Mouse (Mus musculus): ENCODE results near the gene Foxp4.
"Not testable (repeated sequence)": the region's sequence is repeated elsewhere in the genome, so short reads cannot be mapped to it uniquely, and the experiment has no call there.

Foxp4 gene

DNA sequence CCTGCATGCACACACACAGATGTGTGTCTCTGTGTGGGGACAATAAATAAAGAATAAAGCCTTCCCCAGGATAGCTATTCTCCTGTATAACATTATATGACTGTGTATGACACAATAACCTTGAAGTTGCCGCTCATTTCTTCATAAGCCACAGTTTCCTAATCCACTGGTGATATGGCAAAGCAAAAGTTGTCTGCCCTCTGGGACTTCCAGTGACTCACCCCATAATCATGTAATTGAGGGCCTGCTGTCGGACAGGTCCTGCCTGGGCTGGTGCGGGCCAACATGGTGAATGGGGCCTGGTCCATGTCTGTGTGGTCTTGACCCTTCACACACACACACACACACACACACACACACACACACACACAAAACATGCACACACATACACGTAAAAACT, 70.7 kb downstream of the Foxp4 start:
- no peak for DNase-seq (ENCODE audit: low spot score in 2 of 2)

DNA sequence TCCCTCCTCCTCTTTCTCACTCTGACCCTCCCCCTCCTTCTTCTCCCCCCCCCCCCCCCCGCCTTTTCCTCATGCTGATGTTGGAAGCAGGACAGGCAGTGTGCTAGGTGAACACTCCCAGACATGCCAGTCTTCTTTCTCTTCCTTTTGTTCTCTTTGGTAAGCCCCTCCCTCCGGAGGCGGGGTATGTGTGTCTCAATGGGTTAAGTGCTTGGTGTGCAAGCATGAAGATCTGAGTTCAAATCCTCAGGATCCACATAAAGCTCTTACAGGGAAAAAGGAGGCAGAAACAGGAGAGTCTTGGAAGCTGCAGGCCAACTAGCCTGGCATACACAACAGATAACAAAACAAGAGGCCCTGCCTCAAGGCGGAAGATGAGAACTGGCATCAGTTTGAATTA, 71.1 kb downstream of the Foxp4 start:
- DNase-seq (ENCODE audit: low spot score in 2 of 2), result no peak

DNA sequence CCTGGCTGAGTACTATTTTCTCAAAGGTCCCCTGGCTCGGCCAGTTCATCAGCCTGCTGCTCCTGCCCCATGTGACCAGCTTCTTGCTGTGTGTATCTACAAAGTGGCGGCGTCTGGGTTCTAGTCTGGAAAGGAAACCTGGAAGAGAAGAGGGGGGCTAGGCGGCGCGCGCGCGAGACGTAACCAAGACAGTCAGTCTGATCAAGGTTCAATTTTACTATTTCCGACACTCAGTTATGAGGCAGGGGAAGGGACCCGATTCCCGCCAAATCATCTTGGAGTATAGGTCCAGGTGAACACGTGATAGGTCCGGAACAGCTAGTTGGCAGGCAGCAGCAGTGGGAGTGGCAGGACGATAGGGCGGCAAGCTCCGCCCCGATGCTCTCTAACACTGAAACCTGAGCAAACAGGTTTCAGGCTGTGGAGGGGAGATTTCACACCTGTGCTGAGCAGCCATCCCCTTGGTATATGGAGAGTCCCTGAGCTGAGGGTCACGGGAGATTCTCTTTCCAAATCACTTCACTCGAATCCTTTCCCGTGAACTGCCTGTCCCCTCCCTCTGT, 72.6 kb downstream of the Foxp4 start:
- not testable (repeated sequence) for DNase-seq (ENCODE audit: low spot score in 2 of 2)

DNA sequence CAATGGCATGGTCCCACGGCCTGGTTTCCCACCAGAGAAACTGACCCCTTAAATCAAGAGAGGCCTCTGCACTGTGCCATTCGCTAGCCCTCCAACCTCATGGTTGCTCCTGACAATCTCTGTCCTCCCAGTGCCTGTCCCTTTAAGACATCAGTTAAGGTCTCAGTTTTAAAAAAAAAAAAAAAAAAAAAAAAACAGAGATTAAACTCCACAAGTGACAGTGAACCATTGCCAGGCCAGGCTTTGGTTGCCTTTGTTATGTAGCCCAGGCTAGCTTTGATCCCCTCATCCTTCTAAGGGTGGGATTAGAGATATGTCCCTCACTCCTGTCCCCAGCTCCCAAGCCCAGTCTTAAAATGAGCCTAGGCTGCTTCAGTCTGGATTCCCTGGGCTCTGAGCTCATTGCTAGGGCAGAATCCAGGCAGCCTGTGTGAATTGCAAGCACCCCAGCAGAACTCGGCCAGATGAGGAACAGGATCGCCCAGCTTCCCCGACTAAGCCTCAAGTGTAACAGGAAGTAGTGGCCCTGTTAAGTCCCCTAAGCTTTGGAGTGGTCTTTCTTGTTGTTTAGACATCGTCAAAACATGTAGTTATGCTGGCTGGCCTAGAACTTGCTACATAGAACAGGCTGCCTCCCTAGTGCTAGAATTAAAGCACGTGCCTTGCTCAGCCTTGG, 73.7 kb downstream of the Foxp4 start:
- DNase-seq (ENCODE audit: low spot score in 2 of 2), result no peak

DNA sequence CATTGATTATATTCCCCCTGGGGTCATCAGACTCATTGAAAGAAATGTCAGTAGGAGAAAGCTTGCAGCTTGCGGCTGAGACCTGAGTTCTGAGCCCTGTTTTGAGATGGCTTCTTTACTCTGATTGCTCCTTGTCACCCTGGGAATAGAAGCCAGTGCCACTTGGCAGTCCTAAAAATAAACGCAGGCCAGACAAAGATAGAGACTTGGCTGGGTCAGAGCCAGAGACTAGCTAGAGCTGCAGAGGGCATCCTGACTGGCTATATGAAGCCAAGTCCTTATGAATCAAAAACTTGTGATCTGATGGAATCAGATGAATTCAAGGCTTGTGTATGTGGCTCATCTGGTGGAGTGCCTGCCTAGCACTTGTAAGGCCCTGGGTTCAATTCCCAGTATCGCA, 74.4 kb downstream of the Foxp4 start:
- DNase-seq (ENCODE audit: low spot score in 2 of 2), result no peak

DNA sequence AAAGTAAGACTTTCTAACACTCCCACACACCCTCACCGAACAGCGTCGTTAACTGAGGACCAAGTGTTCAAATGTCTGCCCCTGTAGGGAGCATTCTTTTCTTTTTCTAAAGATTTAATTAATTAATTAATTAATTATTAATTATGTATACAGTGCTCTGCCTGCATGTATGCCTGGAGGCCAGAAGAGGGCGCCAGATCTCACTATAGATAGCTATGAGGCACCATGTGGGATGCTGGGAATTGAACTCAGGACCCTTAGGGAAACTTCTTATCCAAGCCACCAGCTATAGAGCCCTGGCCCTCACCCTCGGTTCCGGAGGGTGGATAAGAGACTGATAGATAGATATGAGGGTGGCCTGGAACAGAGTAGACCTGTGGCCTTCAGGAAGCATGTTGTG, 76.5 kb downstream of the Foxp4 start:
- DNase-seq (ENCODE audit: low spot score in 2 of 2), result no peak

DNA sequence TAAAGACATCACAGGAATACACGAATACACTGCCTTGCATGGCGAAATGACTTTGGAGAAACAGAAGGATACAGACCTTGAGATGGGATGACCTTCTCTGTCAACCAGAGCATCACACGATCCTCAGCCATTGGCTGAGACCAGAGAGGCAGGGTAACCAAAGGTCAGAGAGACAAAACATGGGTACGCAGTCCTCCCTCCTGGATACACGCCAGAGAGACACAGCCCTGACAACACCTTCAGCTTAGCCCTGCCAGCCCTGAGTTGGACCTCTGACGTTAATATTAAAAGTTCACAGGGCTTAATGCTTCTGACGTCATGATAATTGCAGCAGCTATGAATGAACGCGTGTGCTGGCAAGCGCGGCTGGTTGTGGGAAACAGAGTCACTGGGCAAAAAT, 78.8 kb downstream of the Foxp4 start:
- no peak for DNase-seq (ENCODE audit: low spot score in 2 of 2)

DNA sequence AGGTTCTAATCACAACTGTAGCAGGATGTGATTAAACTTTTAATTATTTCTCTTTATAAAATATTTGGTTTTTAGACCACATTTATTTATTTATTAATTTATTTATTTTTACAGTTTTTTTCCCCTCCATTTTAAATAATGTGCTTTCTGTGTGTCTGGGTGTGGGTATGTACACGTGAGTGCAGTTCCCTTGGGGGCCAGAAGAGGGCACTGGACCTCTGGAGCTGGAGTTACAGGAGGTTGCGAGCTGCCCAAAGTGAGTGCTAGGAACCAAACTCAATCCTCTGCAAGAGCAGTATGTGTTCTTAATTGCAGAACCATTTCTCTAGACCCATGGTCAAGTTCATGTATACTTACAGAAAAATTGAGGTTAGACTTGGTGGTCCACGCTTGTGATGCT, 81.0 kb downstream of the Foxp4 start:
- no peak for DNase-seq (ENCODE audit: low spot score in 2 of 2)

DNA sequence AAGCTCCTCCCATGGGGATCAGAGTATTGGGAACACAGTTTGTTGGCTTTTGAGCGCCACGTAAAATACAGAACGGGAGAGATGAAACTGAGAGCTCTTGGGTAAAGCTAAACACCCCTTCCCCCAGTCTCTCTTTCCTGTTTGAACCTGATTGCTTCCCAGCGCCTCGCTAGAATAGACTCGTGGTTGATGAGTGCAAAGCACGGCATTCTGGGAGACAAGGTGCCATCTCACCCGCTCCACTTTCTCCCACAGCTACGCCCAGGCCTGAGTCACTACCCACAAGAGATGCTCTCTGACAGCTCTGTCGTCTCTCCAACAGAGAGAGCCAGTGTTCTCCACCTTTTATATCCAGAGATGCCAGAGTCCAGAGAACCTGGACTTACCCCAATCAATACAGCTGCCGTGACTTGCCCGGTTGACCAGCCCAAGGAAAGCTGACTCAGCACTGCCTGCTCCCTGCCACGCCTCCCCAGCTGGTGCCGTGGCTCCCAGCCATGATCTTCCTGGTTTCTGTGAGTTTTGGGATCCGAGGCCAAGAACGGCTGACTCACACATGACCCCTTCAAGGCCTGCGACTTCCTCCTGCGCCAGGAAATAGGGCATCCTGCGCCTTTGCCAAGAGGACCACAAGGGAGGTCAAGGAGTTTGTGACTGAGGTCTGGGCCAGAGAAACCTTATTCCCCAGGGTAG, 82.4 kb downstream of the Foxp4 start:
- DNase-seq (ENCODE audit: low spot score in 2 of 2), result peak in 1 of 2 experiments; percentile 44

DNA sequence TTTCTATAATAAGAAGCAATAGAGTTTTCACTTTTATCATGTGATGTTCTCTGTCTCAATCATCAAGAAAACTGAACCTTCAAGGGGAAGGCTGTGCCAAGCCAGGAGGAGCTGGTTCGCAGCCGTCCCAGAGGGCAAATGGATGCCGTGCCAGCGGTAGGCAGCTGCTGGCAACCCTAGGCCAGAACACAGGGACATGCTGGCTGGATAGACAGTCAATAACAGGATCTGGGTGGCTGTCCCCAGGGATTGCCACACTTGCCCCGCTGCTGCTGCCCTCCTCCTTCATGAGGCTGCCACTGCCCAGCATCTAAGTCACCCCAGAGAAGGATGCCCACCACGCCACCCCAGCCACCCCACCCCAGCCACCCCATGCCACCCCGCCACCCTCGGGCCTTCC, 82.9 kb downstream of the Foxp4 start:
- DNase-seq (ENCODE audit: low spot score in 2 of 2), result no peak

DNA sequence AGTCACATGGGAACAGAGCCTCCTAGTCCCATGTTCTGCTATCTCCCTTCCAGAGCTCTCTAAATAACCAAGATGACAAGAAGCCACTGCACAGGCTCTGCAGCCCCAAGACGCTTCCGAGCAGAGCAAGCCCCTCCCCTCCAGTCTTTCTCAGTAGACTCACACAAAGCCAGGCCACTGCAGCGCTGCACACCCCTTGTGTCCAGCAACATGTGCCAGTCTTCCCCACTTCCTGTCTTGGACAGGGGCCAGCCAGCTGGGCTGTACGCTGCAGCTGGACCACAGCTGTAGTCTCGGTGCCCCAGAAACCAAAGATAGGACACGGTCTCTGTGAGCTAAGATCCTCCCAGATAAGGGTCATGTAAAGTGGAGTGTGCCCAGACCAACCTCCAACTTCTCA, 86.6 kb downstream of the Foxp4 start:
- DNase-seq (ENCODE audit: low spot score in 2 of 2), result no peak

DNA sequence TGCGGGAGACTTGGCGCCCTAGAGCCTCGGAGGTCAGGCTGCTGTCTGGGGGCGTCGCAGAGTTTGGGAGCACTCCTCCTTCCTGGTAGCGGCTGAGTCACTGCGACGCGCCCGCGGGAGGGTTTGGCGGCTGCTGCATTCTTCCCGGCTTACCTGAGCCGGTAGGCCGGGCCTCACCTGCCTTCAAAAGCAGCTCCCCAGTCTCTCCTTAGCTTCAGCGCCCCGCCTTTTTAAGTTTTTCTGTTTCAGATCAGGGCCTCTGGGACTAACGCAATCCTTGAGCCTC, 90.0 kb downstream of the Foxp4 start, which contains the start of gene Mdfi:
TSS of gene Mdfi (minus strand) at position 210 of the 286 bp plus-strand sequence.
- no peak for DNase-seq (ENCODE audit: low spot score in 2 of 2)

DNA sequence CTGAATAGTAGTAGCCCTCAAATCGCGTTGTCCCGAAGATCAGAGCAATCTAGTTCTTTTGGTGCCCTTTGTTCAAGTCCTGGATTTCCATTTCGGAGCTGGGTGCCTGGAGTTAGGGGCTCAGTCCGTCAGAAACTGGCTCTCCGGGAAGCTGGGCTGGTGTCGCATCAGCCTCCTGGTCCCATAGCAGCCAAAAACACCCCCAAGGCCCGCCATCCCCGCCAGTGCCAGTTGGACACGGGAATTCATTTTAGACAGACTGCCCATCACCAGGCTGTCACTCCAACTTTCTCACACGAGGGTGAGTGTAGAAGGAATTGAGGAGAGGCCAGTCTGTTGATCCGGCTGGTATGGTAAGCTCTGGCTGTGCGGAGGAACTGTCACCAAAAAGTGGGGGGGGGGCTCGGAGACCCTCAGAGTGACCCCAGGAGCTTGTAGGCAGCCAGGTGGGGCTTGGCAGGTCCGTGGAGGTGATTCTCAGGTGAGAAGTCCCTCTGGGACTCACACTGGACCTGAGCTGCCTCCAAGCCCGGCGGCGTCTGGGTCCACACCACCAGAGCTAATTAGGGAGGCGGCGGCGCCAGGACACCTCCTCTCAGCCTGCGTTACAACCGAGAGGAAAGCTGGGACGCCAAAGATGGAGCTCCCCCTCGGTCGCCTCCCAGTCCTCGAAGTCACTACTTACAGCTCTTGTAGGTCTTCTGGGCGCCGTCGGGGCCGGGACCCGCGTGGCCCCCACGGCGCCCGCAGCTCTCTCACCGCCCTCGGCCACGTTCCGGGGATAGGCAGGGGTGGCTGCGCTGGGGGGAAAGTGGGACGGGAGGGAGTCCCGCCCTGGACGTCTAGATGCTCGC, 90.6 kb downstream of the Foxp4 start:
- DNase-seq (ENCODE audit: low spot score in 2 of 2), result no peak

DNA sequence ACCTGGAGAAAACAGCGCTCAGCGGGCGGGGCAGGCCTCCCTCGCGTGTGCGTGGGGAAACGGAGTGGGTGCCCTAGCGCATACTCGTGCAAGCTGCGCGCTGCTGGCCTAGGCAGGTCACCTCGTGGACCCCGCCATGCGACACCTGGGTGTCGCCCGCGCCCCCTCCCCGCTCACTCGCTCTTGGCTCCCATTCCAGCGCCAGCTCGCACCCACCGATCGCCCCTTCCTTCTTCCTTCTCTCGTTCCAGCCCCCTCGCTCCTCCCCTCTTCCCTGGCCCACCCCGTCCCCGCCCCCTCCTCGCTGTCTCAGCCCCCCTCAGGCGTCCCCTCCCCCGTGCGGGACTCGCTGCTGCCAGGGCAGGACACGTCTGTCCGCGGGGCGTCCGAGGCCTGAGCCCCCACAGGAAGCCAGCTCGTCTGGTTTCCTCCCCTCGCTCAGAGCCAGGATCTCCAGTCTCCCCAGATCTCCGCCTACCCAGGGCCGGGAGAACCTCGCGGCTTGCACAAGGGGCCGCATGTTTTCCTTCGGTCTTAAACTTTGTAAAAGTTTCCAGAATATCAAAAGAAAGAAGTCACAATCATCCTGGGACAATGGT, 91.3 kb downstream of the Foxp4 start:
- no peak for DNase-seq (ENCODE audit: low spot score in 2 of 2)

DNA sequence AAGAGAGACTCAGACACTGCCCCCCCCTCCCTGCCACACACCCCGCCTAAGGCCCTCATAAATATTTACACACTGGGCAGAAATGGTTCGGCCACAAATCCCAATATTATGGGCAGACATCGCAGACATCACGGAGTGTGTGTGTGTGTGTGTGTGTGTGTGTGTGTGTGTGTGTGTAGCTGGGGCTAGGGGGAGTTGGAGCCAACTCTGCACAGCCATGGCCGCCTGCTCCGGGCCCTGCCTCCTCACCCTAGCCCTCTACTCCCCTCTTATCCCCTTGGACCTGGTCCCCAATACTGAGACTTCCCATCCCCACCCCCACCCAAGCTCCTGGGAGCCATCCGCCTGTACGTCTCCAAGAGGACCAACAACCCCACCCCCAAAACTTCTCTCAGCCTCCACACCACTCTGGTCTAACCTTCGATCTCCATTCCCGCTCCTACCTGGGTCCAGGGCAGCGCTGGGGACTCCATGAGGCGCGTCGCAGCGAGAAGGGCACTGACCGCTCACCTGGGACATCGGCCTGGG, 91.9 kb downstream of the Foxp4 start:
- no peak for DNase-seq (ENCODE audit: low spot score in 2 of 2)

DNA sequence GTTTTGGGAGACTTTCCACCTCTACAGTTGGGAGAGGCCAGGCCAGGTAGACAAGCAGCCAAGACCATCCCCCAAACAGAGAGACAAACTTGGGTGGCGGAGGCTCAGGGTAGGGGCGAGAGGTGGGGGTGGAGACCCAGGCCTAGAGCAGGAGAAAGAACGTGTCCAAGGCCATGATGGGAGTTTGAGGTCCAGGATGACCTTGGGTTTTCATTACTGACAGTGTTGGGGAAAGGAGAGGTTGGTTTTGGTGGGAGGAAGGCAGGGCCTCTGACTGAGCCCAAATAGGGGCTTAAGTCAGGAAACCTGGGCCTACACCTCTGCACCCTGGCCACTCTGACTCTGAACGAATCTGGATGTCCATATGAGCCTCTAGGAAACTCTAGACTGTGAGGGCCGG, 92.7 kb downstream of the Foxp4 start:
- DNase-seq (ENCODE audit: low spot score in 2 of 2), result no peak

DNA sequence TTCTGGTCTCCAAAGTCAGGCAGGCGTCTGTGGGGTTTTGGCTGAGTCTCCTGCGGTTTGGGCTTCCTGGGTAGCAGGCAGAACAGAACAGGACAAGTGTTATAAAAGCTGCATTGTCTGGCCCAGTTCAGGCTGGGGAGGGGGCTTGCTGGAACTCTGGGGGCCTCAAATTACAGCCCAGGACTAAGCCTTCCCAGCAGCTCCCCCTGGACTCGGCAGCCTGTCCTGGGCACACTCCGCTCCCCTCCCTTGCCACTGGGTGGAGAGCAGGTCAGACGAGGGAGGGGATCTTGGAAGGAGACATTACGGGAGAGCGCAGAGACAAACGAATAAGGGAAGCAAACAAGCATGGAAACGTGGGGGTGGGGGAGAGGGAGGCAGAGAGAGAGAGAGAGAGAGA, 93.3 kb downstream of the Foxp4 start:
- no peak for DNase-seq (ENCODE audit: low spot score in 2 of 2)

DNA sequence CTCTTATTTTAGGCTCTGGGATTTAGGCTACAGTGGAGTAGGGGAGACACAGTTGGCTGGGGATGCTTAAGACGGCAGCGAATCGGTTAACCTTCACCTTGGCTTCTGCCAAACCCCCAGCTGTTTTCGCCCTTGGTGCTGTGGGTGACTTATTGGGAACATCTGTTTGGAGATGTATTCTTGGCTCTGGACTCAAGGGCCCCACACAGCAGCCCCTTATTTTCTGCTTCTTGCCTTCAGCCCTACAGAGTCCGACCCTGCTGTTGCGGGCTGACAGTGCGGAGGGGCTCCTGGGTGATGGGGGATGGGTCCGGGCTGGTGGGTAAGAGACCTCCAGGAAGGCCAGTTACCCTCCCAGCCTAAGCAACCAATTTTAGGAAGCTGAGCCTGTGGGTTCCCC, 103.1 kb downstream of the Foxp4 start:
- DNase-seq (ENCODE audit: low spot score in 2 of 2), result no peak

DNA sequence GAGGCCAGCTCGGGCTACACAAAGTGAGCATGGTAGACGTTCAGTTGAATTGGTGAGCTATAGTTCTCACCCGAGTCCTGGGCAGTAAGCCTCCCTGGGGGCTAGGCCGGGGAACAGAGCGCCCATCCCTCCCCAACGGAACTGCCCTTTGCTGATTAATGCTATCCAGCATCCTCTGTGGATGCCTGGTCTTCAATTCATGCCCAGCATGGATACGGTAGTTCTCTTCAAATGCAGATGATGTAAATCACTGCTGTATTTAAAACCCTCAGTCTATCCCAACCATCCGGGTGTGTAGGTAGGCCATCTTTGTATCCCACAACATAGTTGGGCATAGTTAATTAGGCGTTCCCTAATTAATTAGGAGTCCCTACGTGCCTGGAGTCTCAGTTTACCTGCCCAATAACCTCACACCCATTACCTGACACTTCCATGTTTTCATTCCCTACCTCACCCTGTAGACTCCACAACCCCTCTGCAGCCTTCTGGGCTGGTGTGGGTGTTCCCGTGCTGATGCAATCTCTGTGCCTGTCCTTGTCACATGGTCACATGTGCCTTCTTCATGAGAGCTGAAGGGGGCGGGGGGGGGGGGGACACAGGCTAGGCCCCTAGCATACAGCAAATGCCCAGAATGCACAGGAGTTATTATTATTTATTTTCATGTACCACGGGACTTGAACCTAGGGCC, 106.3 kb downstream of the Foxp4 start:
- no peak for DNase-seq (ENCODE audit: low spot score in 2 of 2)
